Mouse (Mus musculus) hindbrain, embryonic 14.5 days (tissue): ENCODE results near the gene F11r. TPM values are rescaled to one million over a fixed set of nuclear protein-coding genes. Genes with fewer than 3 reads are reported as not detected.

Experiments
- ATAC-seq: fragments of 200-750 bp; cut with Nextera tagmentation; 2 replicates; pipeline ENCODE4 v1.8.0; 2017; ENCODE audit warnings: moderate number of reproducible peaks, mild to moderate bottlenecking, moderate TSS enrichment, moderate library complexity; ENCODE audit not compliant: low FRiP score
- DNase-seq: peaks from one replicate; pipeline ENCODE4 v3.0.0-alpha.2; 2015; ENCODE audit warnings: low spot score
- H3K27ac ChIP-seq: fragments of 300-500 bp; sonication (generic); 2 replicates; pipeline ENCODE4 v1.5.1; 2014; ENCODE audit warnings: mild to moderate bottlenecking, moderate library complexity
- H3K27me3 ChIP-seq: fragments of 300-500 bp; sonication (generic); 2 replicates; pipeline ENCODE4 v1.6.1; 2014; ENCODE audit warnings: mild to moderate bottlenecking, low read length, mixed read lengths; ENCODE audit not compliant: control insufficient read depth, insufficient read depth
- H3K36me3 ChIP-seq: fragments of 300-500 bp; sonication (generic); replicated peaks from 2 replicates; pipeline ENCODE4 v1.6.1; 2014; ENCODE audit not compliant: control insufficient read depth, insufficient read depth
- H3K4me1 ChIP-seq: fragments of 300-500 bp; sonication (generic); replicated peaks from 2 replicates; pipeline ENCODE4 v1.6.1; 2014; ENCODE audit warnings: antibody characterized with exemption, low read length, mixed read lengths; ENCODE audit not compliant: control insufficient read depth, insufficient read depth
- H3K4me2 ChIP-seq: fragments of 300-500 bp; sonication (generic); replicated peaks from 2 replicates; pipeline ENCODE4 v1.6.1; 2014; ENCODE audit warnings: mild to moderate bottlenecking, moderate library complexity
- H3K4me3 ChIP-seq: fragments of 300-500 bp; sonication (generic); replicated peaks from 2 replicates; pipeline ENCODE4 v1.5.1; 2014; ENCODE audit warnings: mild to moderate bottlenecking, low read length
- H3K9ac ChIP-seq: fragments of 300-500 bp; sonication (generic); 2 replicates; pipeline ENCODE4 v1.6.1; 2014
- H3K9me3 ChIP-seq: fragments of 300-500 bp; sonication (generic); 2 replicates; pipeline ENCODE4 v1.6.1; 2016; ENCODE audit warnings: low read length; ENCODE audit not compliant: control insufficient read depth
- WGBS: fragments of 180-500 bp; shearing (Covaris S2); extraction: QIAGEN DNeasy Blood & Tissue Kit; methylation state at CpG from one replicate; pipeline ENCODE4 v1.1.7; 2014; 5-methylcytosine and 5-hydroxymethylcytosine counted together
- polyA plus RNA-seq: library from polyadenylated mRNA; unstranded; fragments of >200 nt; fragmentation: Nextera tagmentation; extraction: Ambion mirVana; gene quantifications from 2 replicates; pipeline ENCODE4 v1.2.1, GENCODE M21; 2014

Gene F11r
- polyA plus RNA-seq, 1 experiment from 2014 or later = 14.0 TPM

DNA sequence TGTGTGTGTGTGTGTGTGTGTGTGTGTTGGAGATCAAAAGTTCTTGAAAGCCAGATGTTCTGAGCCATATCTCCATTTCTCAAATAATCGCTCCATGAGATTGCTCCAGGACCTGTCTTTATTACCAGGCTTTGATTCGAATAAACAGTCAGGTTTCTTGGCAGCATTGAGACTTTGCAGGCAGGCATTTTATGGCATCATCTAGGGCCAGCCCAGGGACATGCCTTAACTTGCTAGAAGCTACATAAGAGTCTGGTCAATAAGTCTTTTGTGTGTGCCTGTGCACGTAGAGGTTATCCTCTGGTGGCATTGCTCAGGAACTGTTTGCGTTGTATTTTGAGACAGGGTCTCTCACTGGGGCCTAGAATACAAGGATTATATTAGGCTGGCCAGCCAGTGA, 36.2 kb downstream of the F11r start:
- Histone ChIP-seq H3K4me2 (no peak overlapping the region), H3K9ac (no peak overlapping the region), H3K9me3 (no peaks in the 10 kb centered on the region), H3K36me3 (no peaks in the 10 kb centered on the region), H3K4me1 (no peaks in the 10 kb centered on the region), H3K27me3 (no peaks in the 10 kb centered on the region), H3K4me3 (no peak overlapping the region), H3K27ac (no peak overlapping the region)
- ATAC-seq (no peak), DNase-seq (no peak)
- 87% methylated on average over 4 of the region's 4 CpGs for WGBS

DNA sequence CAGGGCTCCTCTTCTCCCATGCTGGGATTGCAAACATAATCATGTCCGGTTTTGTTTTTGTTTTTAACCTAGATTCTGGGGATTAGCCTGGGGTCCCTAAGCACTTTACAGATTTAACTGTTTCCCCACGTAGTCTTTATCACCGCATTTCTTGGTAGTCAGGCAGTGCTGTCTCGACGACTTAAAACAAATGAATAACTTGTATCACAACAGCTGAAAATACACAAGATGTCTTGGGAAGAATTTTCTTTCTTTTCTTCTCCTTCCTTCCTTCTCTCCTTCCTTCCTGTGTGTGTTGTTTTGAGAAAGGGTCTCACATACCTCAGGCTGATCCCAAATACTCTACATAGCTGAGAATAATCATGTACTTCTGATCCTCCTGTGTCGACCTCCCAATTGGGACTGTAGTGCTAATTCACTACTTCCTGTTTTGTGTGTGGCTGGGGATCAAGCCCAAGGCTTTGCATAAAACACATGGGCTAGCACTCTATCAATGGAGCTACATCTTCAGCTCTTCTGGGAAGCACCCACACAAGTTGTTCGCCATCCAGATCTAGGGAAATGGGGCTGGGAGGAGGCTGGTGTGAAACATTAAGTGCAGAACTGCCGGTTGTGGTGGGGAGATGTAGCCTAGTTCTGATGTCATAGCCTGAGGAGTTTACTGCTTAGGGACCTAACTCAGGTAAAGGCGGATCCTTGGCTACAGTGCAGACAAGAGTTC, 36.7 kb downstream of the F11r start:
- Histone ChIP-seq H3K9ac (no peak overlapping the region), H3K27ac (no peak overlapping the region), H3K9me3 (no peaks in the 10 kb centered on the region), H3K27me3 (no peaks in the 10 kb centered on the region), H3K4me1 (no peaks in the 10 kb centered on the region), H3K4me3 (no peak overlapping the region), H3K4me2 (no peak overlapping the region), H3K36me3 (no peaks in the 10 kb centered on the region)
- WGBS = 77% methylated on average over 9 of the region's 9 CpGs
- ATAC-seq (no peak), DNase-seq (no peak)

DNA sequence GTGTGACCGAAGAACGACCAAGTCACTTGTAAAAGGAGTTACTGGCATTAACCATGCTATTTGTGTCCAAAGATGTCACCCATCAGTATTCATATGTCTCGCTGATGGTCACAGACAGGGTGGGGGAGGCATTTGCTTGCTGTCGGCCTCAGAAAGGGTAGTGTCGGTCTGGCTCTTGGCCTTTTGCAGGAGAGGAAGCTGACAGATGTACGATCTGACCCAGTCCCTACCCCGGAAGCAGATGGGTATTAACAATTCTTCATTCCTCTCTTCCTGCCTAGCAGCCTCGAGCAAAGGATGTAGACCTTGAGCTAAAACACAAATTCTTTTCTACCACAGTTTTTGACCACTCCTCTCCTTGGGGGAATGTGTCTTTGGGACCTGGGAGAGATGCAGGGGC, 39.8 kb downstream of the F11r start:
- Histone ChIP-seq H3K27me3 (no peaks in the 10 kb centered on the region), H3K4me1 (no peaks in the 10 kb centered on the region), H3K9ac (no peak overlapping the region), H3K4me2 (no peak overlapping the region), H3K4me3 (no peak overlapping the region), H3K27ac (no peak overlapping the region), H3K36me3 (no peaks in the 10 kb centered on the region), H3K9me3 (no peaks in the 10 kb centered on the region)
- ATAC-seq (no peak), DNase-seq (no peak)
- WGBS = 76% methylated on average over 8 of the region's 8 CpGs

DNA sequence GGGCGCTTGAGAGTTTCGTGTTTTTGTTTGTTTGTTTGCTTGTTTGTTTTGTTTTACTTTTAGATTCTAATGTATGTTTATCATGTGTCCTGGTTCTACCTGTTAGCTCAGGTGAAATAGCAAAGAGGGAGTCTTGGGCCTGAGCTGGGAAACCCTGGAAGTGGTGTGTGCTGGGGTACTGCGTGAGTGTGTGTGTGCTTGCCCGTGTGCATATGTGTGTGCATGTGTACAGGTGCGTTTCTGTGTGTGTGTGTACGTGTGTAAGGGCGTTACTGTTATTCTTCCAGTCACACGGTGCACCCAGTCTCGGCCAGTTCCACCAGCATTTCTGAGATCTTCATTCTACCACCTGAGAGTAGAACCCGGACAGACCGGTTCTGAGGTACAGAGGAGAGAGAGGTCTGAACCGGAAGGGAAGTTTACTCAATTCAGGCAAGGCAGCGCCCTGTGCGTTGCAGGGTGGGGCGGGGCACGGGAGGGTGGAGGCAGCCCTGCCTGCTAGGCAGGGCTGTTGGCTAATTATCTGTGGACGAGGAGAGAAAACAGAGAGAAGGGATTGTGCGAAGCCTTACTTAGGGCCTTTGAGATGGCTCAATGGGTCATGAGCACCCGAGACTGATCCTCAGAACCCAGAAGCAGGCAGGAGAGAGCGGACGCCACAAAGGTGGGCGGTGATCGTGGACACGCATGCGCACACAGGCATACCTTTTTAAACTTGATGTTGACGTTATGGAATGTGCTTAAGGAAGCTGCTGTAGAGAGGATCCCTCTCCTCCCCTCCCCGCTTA, 40.6 kb downstream of the F11r start:
- Histone ChIP-seq H3K4me3 (peak overlapping the region; percentile 26), H3K9me3 (peaks cover 2% of the 10 kb centered on the region; the same call in 1 of the 2 replicates), H3K27ac (no peak overlapping the region), H3K4me2 (peak overlapping the region; percentile 44), H3K9ac (peak overlapping the region; percentile 49), H3K4me1 (no peaks in the 10 kb centered on the region), H3K27me3 (no peaks in the 10 kb centered on the region), H3K36me3 (no peaks in the 10 kb centered on the region)
- DNase-seq (no peak), ATAC-seq (peak; percentile 48; the same call in 1 of the 2 replicates)
- 69% methylated on average over 27 of the region's 27 CpGs for WGBS

DNA sequence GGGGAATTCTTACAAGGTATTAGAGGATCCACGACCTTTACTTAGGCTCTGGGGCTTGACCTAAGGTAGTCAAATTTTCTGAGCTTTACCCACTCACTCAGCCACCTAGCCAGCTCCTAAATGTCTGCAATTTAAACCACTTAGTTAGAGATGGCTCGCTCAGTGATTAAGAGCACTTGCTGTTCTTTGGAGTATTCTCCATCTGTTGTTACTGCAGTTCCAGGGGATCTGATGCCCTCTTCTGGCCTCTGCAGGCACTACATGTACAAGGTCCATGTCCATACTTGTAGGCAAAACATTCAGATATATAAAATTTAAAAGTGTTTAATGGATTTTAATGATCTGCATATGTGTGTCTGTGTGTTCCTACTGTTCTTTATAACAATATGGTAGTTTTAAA, 41.6 kb downstream of the F11r start:
- Histone ChIP-seq H3K27me3 (no peaks in the 10 kb centered on the region), H3K27ac (no peak overlapping the region), H3K36me3 (no peaks in the 10 kb centered on the region), H3K4me3 (no peak overlapping the region), H3K4me2 (no peak overlapping the region), H3K9me3 (peaks cover 7% of the 10 kb centered on the region; the same call in 1 of the 2 replicates), H3K4me1 (no peaks in the 10 kb centered on the region), H3K9ac (no peak overlapping the region)
- ATAC-seq (peak; percentile 55; the same call in 1 of the 2 replicates), DNase-seq (peak; percentile 65)
- WGBS = 52% methylated on average over 2 of the region's 2 CpGs

DNA sequence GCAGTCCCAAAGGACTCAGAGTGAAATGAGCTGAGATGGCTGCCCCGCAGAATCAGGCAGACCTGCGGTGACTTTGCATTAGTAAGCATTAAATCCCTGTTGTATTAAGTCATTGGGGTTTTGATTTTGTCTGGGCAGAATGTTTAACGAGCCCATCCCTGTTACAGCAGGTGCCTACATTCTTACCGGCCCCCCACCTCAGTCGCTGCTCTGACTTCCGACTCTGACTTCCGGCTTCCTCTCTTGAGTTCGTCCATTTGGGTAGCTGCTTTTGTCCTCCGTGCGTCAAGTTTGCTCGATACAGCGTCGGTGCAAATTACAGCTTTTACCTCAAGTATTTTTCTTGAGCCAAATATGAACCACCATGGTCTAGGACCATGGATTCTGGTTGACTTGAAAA, 56.9 kb downstream of the F11r start:
- no peak overlapping the region for H3K9ac ChIP-seq
- no peak for ATAC-seq

DNA sequence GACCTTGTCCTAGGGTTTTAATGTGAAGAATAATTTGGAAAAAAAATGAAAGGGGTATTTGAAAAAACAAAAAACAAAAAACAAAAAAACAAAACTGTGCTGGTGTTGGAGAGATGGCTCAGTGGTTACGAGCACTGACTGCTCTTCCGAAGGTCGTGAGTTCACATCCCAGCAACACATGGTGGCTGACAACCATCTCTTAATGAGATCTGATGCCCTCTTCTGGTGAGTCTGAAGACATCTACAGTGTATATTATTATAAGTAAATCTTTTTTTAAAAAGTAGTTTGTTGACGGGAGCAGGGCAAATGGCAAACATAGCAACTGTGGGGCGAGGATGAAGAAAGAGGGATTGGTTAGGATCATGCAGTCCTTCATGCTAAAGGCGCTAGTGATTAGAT, 58.0 kb downstream of the F11r start:
- Histone ChIP-seq H3K27ac (no peak overlapping the region), H3K4me1 (no peaks in the 10 kb centered on the region), H3K4me3 (no peak overlapping the region), H3K4me2 (no peak overlapping the region), H3K27me3 (no peaks in the 10 kb centered on the region), H3K36me3 (no peaks in the 10 kb centered on the region), H3K9ac (no peak overlapping the region), H3K9me3 (peaks cover 6% of the 10 kb centered on the region; the same call in 1 of the 2 replicates)
- ATAC-seq = no peak
- WGBS = 90% methylated on average over 6 of the region's 6 CpGs
- no peak for DNase-seq

More for the DNA sequence above, 56.9 kb downstream of the F11r start:
- no peak for DNase-seq
- Histone ChIP-seq H3K27ac (no peak overlapping the region), H3K9me3 (peaks cover 13% of the 10 kb centered on the region; the same call in 1 of the 2 replicates), H3K4me1 (no peaks in the 10 kb centered on the region), H3K4me3 (no peak overlapping the region), H3K36me3 (no peaks in the 10 kb centered on the region), H3K27me3 (no peaks in the 10 kb centered on the region), H3K4me2 (no peak overlapping the region)
- WGBS = 97% methylated on average over 13 of the region's 13 CpGs

DNA sequence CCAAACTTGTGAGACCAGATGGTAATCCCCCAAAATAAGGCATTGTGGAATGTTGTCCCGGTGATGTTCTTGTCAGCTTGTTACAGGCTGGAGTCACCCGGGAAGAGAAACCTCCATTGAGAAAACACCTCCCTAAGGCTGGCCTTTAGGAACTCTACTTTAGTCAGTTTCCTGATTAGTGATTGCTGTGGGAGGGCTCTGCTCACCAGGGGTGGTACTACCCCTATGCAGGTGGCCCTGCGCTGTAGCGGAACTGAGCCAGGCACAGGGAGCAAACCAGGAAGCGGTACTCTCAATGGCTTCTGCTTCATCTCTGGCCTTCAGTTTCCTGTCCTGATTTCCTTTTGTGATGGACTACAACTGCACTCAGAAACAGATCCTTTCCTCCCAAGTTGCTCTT, 62.5 kb downstream of the F11r start:
- Histone ChIP-seq H3K9me3 (no peaks in the 10 kb centered on the region), H3K27ac (0 out of 2 replicates have a peak overlapping the region, but pooled peaks have one; percentile 17), H3K27me3 (no peaks in the 10 kb centered on the region), H3K4me2 (no peak overlapping the region), H3K9ac (no peak overlapping the region), H3K4me1 (peaks cover 4% of the 10 kb centered on the region; the same call in 1 of the 2 replicates), H3K36me3 (no peaks in the 10 kb centered on the region), H3K4me3 (no peak overlapping the region)
- DNase-seq (no peak), ATAC-seq (no peak)
- 77% methylated on average over 5 of the region's 5 CpGs for WGBS

DNA sequence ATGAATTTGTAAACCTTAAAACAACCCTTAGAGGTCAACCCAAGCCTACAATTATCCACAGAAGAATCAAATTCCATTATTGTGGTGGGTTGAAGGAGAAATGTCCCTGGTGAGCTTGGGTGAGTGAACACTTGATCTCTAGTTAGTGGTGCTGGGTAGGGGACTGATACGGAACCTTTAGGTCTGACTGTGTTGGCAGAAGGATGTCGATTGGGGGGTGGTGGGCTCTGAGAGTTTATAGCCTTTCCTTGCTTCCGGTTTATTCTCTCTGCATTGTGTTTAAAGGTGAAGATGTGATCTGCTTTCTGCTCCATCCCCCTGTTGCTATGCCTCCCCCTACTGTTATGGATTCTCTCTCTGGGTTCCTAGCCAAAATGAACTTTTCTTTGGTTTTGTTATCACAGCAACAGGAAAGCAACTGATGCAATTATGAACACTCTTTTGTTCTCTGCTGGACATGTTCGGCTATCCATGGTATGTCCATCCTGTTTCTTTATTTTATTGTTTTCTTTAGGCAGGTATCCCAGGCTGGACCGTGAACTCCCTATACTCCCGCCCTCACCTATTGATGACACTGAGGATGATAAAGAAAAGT, 63.8 kb downstream of the F11r start:
- Histone ChIP-seq H3K9me3 (no peaks in the 10 kb centered on the region), H3K27me3 (no peaks in the 10 kb centered on the region), H3K4me2 (peak overlapping the region; percentile 79; the same call in 1 of the 2 replicates), H3K9ac (no peak overlapping the region), H3K27ac (no peak overlapping the region), H3K36me3 (no peaks in the 10 kb centered on the region), H3K4me1 (peaks cover 11% of the 10 kb centered on the region; the same call in 1 of the 2 replicates), H3K4me3 (no peak overlapping the region)
- DNase-seq = no peak
- ATAC-seq = no peak
- 67% methylated on average over 6 of the region's 6 CpGs for WGBS
